Mouse (Mus musculus): Measurements from ENCODE around the gene Tcl1b5.
"Not testable (repeated sequence)": the region's sequence is repeated elsewhere in the genome, so short reads cannot be mapped to it uniquely, and the experiment has no call there.

- TF ChIP-seq CTCF, EP300 (IDR thresholded peaks at IDR 0.05): not testable (repeated sequence)
Observed at GRCm38 (mm10) chr12:105190743-105191142, 14.6 kb downstream of the Tcl1b5 start, which contains the start of gene Tcl1b3.
